Mouse (Mus musculus) cerebellum, adult 2 months (tissue): ENCODE data around the gene Cfap45. TPM values are rescaled to one million over a fixed set of nuclear protein-coding genes. Genes with fewer than 3 reads are reported as not detected.

Experiments used
- DNase-seq, 2 experiments: peaks; one replicate each; pipeline ENCODE4 v3.0.0; 2021
- H3K27ac ChIP-seq: fragments of 200-500 bp; 2 replicates; pipeline ENCODE4 v1.5.1; 2012; ENCODE audit warnings: low read length, control low read depth, inconsistent platforms; ENCODE audit not compliant: insufficient read depth
- H3K27me3 ChIP-seq: fragments of 200-500 bp; 2 replicates; pipeline ENCODE4 v1.6.1; 2012; ENCODE audit warnings: inconsistent platforms, mild to moderate bottlenecking, low read length, moderate library complexity; ENCODE audit not compliant: control insufficient read depth, insufficient read depth
- H3K4me1 ChIP-seq: fragments of 200-500 bp; 2 replicates; pipeline ENCODE4 v1.6.1; 2011; ENCODE audit warnings: low read length; ENCODE audit not compliant: control insufficient read depth, insufficient read depth
- H3K4me3 ChIP-seq: fragments of 200-500 bp; replicated peaks from 2 replicates; pipeline ENCODE3; 2011; ENCODE audit warnings: mild to moderate bottlenecking, low read depth, low read length, control low read depth; ENCODE audit not compliant: insufficient read depth
- CTCF ChIP-seq: fragments of 200-500 bp; IDR thresholded peaks from 2 replicates; pipeline ENCODE4 v1.5.1; 2011; ENCODE audit warnings: low read depth, mild to moderate bottlenecking, control low read depth, low read length, moderate library complexity, borderline replicate concordance; ENCODE audit not compliant: insufficient read depth
- POLR2A ChIP-seq: fragments of 200-500 bp; IDR thresholded peaks from 2 replicates; pipeline ENCODE4 v1.6.1; 2011; ENCODE audit warnings: low read length, control low read depth, borderline replicate concordance; ENCODE audit not compliant: insufficient read depth
- WGBS: fragments of 180-500 bp; shearing (Covaris S2); methylation state at CpG from one replicate; pipeline ENCODE4 v1.1.7; 2018; 5-methylcytosine and 5-hydroxymethylcytosine counted together
- polyA plus RNA-seq: library from polyadenylated mRNA; depleted of rRNA; stranded (reverse); fragments of >200 nt; gene quantifications from 2 replicates; pipeline ENCODE4 v1.2.3, GENCODE M21; 2012

Gene Cfap45
- polyA plus RNA-seq, 1 experiment, result 1.00 TPM

- H3K27ac ChIP-seq, result no peak within 1 kb of the TSS
- peaks cover 1% of the 10 kb centered on the region; the same call in 1 of the 2 replicates for H3K27me3 ChIP-seq
- no peak for DNase-seq
- WGBS, result 7% methylated on average over 30 of the region's 30 CpGs
- TF ChIP-seq POLR2A, result no peak
- no peak for TF ChIP-seq CTCF
- H3K4me3 ChIP-seq, result peak within 1 kb of the TSS; percentile 29
- no peaks in the 10 kb centered on the region for H3K4me1 ChIP-seq
Observed at GRCm38 (mm10) chr1:172499765-172500441, 20.7 kb upstream of the Cfap45 start, which contains the start of gene Tagln2. Gene Tagln2, plus strand, starts transcription at chr1:172500047.

GRCm38 (mm10) chr1:172500451-172501370, 19.9 kb upstream of the Cfap45 start:
- no peaks in the 10 kb centered on the region; the same call in 1 of the 2 replicates for H3K4me1 ChIP-seq
- no peak overlapping the region for H3K4me3 ChIP-seq
- TF ChIP-seq POLR2A (no peak), CTCF (no peak)
- H3K27ac ChIP-seq, result no peak overlapping the region
- H3K27me3 ChIP-seq, result peaks cover 1% of the 10 kb centered on the region; the same call in 1 of the 2 replicates
- no peak for DNase-seq
- WGBS, result 2% methylated on average over 56 of the region's 56 CpGs

- 40% methylated on average over 13 of the region's 13 CpGs for WGBS
- no peak for DNase-seq
- Histone ChIP-seq H3K27ac (no peak overlapping the region), H3K4me3 (no peak overlapping the region), H3K27me3 (peaks cover 1% of the 10 kb centered on the region; the same call in 1 of the 2 replicates), H3K4me1 (no peaks in the 10 kb centered on the region; the same call in 1 of the 2 replicates)
- no peak for TF ChIP-seq CTCF
- no peak for TF ChIP-seq POLR2A
Observed at GRCm38 (mm10) chr1:172501371-172502144, 19.0 kb upstream of the Cfap45 start.

- no peak overlapping the region for H3K27ac ChIP-seq
- no peak for DNase-seq
- no peak overlapping the region for H3K4me3 ChIP-seq
Observed at GRCm38 (mm10) chr1:172502145-172503110, 18.2 kb upstream of the Cfap45 start.

GRCm38 (mm10) chr1:172503111-172503997, 17.2 kb upstream of the Cfap45 start:
- no peaks in the 10 kb centered on the region; the same call in 1 of the 2 replicates for H3K4me1 ChIP-seq
- no peak for DNase-seq
- no peak for TF ChIP-seq POLR2A
- WGBS, result 34% methylated on average over 14 of the region's 14 CpGs
- peaks cover 1% of the 10 kb centered on the region; the same call in 1 of the 2 replicates for H3K27me3 ChIP-seq
- H3K4me3 ChIP-seq, result no peak overlapping the region
- no peak overlapping the region for H3K27ac ChIP-seq

More at GRCm38 (mm10) chr1:172502145-172503110, 18.2 kb upstream of the Cfap45 start:
- TF ChIP-seq CTCF, result no peak
- TF ChIP-seq POLR2A, result no peak
- H3K27me3 ChIP-seq, result peaks cover 1% of the 10 kb centered on the region; the same call in 1 of the 2 replicates
- H3K4me1 ChIP-seq, result no peaks in the 10 kb centered on the region; the same call in 1 of the 2 replicates
- 49% methylated on average over 13 of the region's 13 CpGs for WGBS

- no peak for DNase-seq
- Histone ChIP-seq H3K4me3 (no peak overlapping the region), H3K27ac (no peak overlapping the region), H3K4me1 (no peaks in the 10 kb centered on the region; the same call in 1 of the 2 replicates), H3K27me3 (peaks cover 1% of the 10 kb centered on the region; the same call in 1 of the 2 replicates)
- TF ChIP-seq CTCF (no peak), POLR2A (no peak)
- WGBS, result 47% methylated on average over 8 of the region's 8 CpGs
Observed at GRCm38 (mm10) chr1:172504756-172505155, 15.8 kb upstream of the Cfap45 start.
